Mouse (Mus musculus) right cerebral cortex, postnatal 4 days (tissue): ENCODE results near the gene Hdac5.

Experiments
- DNase-seq: peaks from one replicate; pipeline ENCODE4 v3.0.0-alpha.2; 2022

Gene Hdac5

DNA sequence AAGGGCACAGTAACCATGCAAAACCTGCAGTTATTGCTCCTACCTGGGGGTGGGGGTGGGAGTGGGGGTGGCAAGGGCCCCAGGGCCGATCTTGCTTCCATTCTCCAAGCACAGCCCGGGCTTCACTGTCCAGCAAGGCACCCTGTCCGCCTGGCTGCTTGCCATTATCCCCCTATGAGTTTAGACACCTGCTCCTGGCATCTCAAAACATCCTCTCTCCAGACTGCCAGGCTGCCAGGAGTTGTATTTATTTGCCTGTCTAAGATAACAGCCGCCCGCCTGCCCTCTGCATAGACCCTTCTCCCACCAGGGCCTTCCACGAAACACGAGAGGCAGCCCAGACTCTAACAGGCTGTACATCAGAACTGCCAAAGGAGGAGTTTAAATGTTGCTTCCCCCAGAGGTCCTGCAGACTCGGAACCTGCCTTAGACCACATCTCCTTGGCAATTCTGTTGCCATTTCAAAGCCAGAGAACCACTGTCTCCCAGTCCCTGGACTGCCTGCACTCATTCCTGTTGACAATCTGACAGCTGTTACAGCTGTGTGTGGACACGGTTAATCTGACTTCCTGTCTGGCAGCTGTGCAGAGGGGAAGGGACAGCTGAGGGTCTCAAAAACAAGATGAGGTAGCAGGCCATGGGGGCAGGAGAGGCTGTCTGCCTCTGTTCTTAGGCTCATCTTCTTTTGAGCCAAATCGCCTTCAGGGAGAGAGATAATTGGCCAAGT lies 15.4 kb downstream of the Hdac5 start:
- no peak for DNase-seq

DNA sequence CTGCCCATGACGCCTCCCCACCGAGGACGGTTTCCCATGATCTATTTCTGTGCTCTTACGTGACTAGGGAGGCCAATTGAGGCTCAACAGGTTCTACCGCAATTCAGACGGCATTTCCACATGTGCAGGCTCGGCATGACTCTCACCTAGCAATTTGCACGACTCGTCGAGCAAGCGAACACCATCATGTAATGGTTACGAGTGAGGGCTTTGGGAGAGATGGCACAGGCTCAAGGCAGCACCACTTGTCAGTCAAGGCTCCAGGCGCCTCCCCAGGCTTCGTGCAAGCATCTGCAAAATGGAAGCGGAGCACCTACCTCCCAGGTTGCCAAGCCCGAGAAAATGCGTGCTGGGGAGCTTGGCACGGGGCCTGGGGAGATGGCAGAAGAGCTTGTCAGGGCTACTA lies 18.0 kb downstream of the Hdac5 start:
- peak; percentile 41 for DNase-seq

DNA sequence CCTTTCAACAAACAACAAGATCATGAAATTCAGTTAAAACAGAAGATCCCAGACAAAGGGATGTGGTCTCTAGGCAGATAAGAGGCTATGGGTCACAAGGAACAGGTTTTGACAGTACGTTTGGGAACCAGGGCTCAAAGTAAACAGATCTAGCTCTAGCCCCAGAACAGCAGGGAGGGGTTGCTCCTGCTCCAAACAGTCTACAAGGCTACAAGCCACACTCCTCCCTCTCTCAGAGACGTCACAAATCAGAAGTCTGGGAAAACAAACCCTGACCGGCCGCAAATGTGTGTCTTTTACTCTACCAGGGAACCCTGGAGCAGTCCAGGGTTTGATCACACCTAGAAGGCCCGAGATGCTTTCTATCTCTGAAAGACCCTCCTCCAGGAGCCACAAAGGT lies 19.0 kb downstream of the Hdac5 start:
- DNase-seq, result no peak

DNA sequence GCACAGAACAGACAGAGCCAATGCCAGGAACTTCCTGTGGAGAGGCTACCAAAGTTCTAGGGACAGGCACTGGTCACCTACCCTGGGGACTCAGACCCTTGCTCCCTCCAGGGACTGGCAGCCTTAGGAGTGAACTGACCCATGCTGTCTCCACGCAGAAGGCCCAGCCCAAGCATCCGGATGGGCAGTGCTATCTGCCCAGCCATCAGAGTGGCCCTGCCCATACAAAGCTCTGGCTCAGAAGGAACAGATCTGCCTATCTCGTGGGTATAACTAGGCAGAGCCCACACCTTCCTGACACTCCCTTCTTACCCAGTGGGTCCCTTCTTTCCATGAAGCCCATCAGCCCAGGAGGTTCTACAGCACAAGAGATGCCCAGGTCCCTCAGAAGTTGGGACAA lies 19.8 kb downstream of the Hdac5 start:
- DNase-seq, result no peak

DNA sequence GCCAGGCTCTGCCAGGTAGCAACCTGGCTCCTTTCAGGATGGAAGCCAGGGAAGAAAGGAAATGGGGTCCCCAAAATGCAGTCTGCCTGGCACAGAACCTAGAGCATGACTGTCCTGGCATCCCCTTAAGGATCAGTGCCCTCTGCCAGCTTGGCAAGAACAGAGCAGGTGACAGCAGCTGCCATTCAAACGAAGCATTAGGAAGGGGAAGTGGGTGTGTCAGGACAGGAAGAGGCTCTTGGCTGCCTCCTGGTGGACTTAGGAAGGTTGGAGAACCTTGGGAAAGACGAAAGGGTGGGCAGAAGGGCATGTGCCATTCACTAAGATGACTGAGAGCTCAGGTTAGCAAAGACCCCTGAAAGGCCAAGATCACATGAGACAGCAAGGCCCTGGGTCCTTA lies 20.2 kb downstream of the Hdac5 start:
- DNase-seq, result no peak

DNA sequence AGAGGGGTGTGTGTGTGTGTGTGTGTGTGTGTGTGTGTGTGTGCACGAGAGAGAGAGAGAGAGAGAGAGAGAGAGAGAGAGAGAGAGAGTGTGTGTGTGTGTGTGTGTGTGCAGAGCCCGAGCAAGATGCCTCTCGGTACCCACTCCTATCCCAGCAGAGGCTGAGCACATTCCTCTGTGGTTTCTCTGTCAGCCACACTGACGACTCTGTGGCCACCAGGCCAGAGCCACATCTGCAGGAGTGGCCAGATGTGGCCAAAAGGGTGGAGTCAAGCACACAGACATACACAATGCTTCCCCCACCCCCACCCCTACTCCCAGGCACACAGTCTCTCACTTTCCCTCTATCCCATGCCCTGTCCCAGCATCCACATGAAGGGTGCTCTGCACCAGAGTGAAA lies 21.1 kb downstream of the Hdac5 start:
- no peak for DNase-seq

DNA sequence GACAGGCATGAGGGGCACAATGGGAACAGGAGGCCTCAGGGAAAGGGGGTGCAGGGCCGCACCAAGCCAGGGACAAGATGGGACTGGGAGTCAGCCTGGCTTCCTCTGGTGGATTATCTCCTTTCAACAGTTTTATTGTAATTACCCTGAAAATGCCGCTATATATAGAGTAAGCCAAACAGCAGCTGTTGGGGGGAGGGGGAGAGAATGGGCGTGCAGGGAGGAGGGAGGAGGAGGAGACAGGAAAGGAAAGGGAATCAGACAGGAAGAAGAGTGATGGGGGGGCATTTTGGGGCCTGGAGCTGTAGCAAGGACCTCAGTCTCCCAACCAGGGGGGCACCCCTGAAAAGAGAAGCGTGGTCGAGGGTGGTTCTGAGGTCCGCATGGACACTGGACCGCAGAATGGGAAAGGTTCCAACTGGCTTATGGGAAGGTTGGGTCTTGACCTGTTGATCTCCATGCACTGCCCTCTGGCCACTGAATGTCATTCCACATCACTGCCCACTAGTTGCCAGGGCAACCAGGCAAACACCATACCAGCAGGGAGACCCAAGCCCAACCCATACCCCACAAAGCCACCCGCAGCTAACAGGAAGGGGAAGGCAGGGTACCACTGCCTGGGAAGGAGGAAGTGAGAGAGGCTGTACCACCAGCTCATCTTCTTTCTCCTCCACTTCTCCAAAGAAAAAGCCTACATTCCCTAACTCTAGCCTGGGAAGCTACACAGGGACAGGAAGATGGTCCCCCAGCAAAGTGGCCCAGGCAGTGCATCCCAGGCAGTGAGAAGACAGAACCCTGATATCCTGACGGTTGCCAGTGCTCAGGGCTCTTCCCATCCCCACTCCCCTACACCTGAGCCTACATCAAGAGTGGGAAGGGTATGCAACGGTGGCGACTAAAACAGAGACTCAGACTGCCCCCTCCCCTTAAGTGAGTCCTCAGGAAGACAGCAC lies 21.9 kb downstream of the Hdac5 start:
- peak; percentile 54 for DNase-seq

DNA sequence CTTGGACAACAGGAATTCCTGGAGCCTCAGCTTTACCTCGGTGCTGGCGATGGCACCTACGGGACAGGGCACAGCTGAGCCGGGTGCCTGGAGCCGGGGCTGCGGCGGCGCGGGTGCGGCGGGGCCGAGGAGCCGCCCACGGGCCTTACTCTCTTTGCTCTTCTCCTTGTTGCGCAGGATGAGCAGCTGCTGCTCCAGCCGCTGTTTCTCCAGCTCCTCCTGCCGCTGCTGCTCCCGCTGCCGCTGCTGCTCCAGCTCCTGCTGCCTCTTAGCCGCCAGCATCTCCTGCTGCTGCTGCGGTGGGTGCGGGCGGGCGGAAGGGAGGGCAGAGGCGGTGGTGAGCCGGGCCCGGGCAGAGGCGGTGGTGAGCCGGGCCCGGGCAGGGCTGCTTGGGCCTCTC lies 23.5 kb downstream of the Hdac5 start:
- no peak for DNase-seq

DNA sequence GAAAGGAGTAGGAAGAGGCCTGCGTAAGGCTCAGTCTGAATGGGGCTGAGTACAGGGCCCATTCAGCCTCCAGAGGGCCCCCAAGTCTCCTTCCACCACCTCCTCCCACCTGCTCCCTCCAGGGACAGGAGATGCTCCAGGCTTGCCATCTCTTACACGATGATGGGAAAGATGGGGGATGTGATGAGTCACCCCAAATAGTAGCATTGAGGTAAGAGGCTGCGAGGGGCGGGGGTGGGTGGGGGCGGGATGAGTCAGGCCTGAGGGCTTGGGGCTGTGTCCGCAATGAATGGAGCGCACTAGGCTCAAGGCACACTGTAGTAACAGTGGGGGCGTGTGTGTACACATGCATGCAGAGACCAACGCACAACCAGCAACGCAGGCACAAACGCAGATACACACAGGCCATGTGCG lies 28.6 kb downstream of the Hdac5 start:
- peak; percentile 13 for DNase-seq

DNA sequence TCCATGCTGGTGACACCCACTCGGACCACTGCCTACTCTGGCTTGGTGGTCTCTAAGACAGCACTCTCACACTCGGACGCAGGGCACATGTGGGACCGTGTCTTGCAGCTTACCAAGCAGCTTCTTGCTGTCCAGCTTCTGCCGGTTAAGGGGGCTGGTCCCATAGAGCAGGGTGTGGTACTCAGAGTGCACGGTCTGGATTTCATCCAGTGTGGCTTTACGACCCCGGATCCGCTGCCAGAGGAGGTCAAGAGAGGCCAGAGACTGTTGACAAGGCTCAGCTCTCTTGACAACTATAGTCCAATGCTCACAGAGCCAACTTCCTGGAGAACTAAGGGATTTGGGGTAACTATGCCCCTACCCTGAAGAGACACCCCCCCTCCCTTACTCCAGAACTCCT lies 30.1 kb downstream of the Hdac5 start:
- no peak for DNase-seq

DNA sequence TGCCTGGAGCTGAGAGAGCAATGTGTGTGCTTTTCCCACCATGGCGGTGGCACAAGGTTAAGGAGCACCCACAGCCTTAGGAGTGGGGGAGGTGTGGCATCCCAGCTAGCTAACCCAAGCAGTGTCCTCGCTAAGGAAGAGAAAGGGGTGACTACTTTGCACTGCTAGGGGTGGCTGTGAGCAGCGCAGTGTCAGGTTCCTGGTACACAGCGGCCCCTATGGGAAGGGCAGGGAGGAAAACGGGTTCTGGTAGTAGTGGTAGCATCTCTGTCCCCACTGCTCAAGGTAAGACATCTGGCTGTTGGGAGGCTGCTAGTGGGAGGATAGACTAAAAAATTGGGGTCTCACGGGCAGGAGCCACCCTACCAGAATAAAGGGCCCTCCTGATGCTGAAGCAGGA lies 31.7 kb downstream of the Hdac5 start:
- no peak for DNase-seq

DNA sequence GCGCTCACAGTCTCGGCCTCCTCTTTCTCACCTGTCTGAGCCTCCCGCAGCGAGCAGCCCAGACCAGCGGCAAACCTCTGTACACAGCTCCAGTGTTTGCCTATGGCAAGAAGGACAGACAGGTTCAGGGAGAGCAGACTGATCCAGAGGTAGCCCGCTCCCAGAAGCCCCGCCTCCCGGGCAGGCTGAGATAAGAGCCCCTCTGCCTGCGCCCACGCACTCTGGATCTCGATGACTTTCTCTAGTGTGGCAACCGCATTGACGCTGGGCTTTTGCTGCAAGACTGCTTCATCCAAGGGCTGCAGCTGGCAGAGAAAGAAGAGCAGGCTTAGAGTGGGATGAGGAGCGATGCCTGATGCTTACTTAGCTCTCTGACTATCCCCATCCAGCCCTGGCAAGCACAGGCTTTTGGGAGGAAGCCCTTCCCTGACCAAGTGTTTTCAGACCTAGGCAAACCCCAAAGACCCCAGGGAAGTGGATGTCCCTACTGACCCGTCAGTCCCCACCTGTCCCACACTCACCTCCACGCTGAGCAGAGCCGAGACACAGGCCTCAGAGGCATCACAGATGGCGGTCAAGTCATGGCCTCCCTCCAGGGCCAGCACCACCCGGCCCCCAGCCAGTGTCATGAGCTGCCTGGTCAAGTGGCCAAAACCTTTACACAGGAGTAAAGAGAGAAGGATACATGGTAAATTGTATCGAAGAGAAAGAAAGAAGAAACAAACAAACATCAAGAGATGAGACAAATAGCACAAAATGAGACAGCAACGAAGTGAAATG lies 33.8 kb downstream of the Hdac5 start:
- DNase-seq, result peak; percentile 4

DNA sequence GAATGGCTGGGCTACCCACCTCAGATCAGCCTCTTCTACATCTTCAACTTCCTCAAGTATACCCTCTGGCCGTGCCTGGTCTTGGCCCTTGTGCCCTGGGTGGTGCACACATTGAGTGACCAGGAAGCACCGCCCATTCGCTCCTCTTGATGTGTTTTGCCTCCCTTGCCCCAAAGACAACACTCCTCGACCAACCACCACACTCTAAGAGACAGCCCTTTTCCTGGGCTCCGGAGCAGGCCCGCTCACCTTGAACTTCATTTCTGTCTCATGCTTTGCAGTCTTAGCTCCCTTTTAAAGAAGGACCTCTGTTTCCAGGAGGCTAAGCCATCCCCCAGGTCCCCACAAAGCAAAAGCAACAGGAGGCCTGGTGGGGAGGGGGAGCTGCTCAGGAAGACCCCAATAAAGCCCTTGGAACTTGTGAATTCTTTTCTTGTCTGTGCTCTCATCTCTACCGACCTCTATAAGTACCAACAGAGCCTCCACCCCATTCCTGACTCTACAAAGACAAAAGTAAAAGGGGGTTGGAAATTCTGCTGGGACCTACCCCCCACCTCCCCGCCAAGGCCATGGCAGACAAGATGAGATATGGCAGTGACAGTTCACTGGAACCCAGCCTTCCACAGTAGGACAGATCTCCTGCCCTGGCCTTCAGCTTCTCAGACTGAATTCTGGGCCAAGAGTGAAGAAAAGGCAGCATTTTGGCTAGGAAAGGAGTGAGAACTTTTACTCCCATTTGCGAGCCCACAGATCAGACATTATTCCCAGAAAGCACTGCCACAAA lies 36.1 kb downstream of the Hdac5 start:
- peak; percentile 2 for DNase-seq

DNA sequence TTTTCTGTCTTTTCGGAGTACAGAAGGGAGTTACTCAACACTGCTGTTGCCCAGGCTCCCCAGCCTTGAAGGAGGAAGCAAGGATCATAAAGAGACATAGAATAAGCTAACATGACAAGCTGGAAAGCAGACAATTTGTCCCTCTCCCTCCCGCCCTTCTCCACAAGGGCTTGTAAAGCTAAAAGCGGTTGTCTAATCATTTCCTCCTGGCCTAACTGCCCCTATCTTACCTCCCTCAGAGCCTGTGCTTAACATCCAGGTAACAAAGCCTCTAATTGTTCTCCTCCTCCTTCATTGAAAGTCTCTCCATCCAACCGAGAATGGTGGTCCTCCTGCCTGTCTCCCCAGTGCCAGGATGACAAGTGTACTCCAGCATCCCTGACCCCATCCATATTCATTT lies 39.1 kb downstream of the Hdac5 start:
- no peak for DNase-seq

DNA sequence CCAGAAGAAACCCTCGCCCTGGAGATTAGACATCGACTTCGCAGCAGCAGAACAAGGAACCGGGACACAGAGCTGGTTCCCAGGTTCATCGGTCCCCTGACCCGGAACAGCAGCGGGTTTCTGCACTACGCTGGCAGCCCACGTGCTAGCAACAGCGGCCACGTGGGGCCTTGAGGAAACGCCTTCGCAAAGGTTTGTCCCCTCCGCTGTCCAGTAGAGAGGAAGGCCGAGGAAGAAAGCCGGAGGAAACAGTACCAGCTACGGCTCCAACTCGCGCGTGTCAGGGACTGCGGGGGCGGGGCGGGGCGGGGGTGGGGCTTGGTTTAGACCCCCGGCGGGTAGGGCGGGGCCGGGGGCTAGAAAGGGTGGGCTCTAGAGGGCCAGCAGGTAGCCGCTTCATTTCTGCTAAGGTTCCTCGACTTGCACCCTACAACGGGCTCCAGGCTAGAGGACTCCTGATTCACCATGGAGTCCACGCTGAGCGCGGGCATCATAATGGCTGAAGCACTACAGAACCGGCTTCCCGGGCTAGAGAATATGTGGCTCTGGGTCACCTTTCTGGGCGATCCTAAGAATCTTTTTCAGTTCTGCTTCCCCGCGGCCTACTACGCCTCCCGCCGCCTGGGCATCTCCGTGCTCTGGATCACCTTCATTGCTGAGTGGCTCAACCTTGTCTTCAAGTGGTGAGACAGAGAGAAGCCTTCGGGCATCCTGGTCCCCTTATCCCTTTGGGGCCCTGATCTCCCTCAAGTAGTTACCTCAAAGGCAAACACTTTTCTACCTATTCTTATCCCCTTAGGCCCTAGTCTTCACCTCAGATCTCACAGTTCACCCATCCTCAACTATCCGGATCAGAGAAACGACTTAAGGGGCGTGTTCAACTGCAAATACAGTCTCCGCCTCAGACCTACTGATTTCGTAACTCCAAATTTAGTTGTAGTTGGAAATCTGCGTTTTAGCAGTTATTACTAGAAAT lies 40.2 kb downstream of the Hdac5 start, which contains the start of gene G6pc3:
G6pc3 (plus strand) TSS at position 160 of the 976 bp plus-strand sequence.
- DNase-seq, result peak; percentile 83

DNA sequence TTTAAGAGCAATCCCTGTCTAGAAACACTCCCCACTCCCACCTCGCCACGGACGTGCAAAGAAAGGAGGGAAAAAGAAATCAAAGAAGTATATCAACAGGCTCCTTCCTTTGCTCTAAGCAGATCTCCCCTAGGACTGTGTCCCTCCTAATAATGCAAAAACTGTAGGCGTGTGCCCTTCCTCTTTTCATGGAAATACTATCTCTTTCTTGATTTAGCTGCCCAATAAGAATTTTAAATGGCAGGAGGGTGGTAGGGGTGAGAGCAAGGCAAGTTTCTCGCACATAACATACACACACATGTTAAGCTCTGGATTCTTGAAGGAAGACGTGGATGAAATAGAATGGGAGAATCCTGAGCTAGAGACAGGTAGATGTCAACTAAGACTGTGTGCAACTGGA lies 41.0 kb downstream of the Hdac5 start:
- no peak for DNase-seq

DNA sequence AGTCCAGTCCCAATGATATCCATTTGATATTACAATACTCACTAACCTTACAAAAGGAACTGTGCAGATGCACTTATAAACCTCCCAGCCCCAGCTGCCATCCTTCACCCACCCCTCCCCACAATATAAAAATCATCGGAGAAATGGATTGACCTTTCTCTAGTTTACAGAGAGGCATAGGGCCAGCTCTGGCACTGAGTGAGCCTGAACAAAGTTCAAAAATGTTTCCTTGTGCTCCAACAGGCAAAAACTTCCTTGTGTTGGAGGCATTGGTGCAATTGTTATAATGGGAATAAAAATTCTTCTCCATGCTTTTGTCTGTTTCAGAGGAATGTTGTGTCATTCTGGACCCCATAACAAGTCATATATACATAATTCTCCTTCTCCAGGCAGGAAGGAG lies 43.7 kb downstream of the Hdac5 start:
- no peak for DNase-seq

DNA sequence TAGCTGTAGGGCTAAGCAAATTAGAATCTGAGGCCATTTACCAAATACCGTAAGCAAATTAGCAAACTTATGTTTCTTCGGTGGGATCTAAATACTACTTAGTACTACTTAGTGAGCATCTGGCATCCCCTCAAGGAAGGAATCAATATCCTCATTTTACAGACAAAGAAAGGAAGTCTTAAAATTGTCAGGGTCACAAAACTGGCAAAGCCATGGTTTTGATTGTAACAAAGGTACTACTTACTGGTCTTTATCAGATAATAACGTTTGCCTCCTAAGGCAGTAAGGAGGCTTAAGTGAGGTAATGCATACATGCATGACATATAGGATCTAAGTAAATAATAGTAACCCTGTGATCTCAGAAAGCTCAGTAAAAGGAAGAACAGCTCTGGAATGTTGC lies 44.3 kb downstream of the Hdac5 start:
- no peak for DNase-seq

DNA sequence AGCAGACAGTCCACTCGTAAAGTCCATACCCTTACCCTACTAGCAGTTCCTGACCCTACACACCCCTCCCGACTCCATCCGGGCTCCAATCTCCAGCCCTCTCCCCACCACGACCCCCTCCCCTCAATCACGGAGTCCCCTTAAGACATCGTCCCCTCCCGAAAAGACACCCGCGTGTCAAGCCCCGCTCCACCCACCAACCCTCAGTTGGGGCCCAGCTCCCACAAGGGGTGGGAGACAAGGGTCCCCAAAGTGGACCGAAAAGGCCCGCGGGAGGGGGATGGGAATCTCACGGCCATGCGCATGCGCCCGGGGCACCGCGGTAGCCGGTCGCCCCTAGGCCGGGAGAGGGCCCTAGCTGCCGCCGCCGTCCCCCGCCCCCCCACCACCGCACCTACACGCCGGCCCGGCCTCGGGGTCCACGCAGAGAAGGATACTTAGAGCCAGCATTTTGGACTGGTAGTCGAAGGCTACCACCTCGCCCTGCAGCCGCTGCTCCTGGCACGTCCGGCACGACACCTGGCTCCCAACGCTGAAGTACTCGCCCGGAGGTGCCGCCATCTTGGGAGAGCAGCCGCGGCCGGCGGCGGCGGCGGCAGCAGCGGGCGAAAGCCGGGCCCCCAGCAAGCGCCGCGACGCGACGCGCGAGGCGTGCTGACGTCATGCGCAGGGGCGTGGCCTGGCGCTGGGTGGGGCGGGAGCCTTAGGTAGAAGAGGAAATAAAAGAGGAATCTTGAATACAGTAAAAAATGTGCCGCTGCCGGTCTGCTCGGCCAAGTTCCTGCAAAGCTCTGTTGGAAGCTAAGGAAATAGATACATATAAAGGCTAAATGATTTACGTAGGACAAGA lies 45.1 kb downstream of the Hdac5 start, which contains the start of gene Lsm12:
Lsm12 (minus strand) TSS at position 651 of the 850 bp plus-strand sequence.
- peak; percentile 96 for DNase-seq

DNA sequence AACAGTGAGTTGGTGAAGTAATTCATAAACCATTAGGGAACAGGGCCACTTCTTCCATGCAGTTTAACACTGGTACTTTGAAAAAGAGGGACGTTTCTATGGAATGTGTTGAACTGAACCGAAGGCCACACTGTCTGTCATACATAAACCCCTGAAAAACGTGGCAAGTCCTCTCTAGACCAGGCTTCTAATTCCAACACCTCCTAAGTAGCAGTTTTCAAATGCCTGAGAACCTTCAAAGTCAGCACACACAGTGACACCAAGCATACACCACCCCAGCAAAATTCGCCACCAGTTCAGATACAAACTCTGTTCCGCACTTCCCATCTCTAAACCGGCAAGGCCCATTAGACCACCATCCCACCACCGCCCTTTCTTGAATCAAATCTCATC lies 45.7 kb downstream of the Hdac5 start:
- no peak for DNase-seq
